Mouse (Mus musculus): ENCODE results near the gene Ubtd2. TPM values are rescaled to one million over a fixed set of nuclear protein-coding genes. Genes with fewer than 3 reads are reported as not detected.

Gene Ubtd2
- polyA plus RNA-seq, 1 experiment from 2014 or later = 81.2 TPM

GRCm38 (mm10) chr11:32560015-32560770 lies 105.0 kb downstream of the Ubtd2 start:
- Histone ChIP-seq H3K9ac (no peak overlapping the region), H3K4me1 (peaks cover 13% of the 10 kb centered on the region), H3K9me3 (no peaks in the 10 kb centered on the region), H3K27me3 (no peaks in the 10 kb centered on the region), H3K27ac (no peak overlapping the region), H3K4me2 (no peak overlapping the region), H3K4me3 (no peak overlapping the region), H3K36me3 (no peaks in the 10 kb centered on the region)
- WGBS = 73% methylated on average over 12 of the region's 12 CpGs
- no peak for ATAC-seq (ENCODE audit: insufficient number of reproducible peaks, insufficient read depth, low FRiP score, low TSS enrichment, low read depth)

- Histone ChIP-seq H3K4me2 (no peak overlapping the region), H3K36me3 (no peaks in the 10 kb centered on the region), H3K9me3 (no peaks in the 10 kb centered on the region), H3K27ac (no peak overlapping the region), H3K4me3 (no peak overlapping the region), H3K9ac (no peak overlapping the region), H3K4me1 (peaks cover 10% of the 10 kb centered on the region), H3K27me3 (no peaks in the 10 kb centered on the region)
- 77% methylated on average over 10 of the region's 10 CpGs for WGBS
- no peak for ATAC-seq (ENCODE audit: insufficient number of reproducible peaks, insufficient read depth, low FRiP score, low TSS enrichment, low read depth)
Measured at GRCm38 (mm10) chr11:32561465-32562355, 106.5 kb downstream of the Ubtd2 start.

GRCm38 (mm10) chr11:32562706-32563105 lies 107.5 kb downstream of the Ubtd2 start:
- H3K4me3 ChIP-seq = no peak overlapping the region
- no peaks in the 10 kb centered on the region for H3K36me3 ChIP-seq
- no peak overlapping the region for H3K4me2 ChIP-seq
- H3K27me3 ChIP-seq = no peaks in the 10 kb centered on the region
- no peak for ATAC-seq (ENCODE audit: insufficient number of reproducible peaks, insufficient read depth, low FRiP score, low TSS enrichment, low read depth)
- H3K9ac ChIP-seq = no peak overlapping the region
- peaks cover 14% of the 10 kb centered on the region for H3K4me1 ChIP-seq
- H3K9me3 ChIP-seq = no peaks in the 10 kb centered on the region
- WGBS = 66% methylated on average over 5 of the region's 5 CpGs
- no peak overlapping the region for H3K27ac ChIP-seq

GRCm38 (mm10) chr11:32563660-32564059 lies 108.5 kb downstream of the Ubtd2 start:
- 41% methylated on average over 3 of the region's 3 CpGs for WGBS
- no peak overlapping the region for H3K4me3 ChIP-seq
- H3K4me2 ChIP-seq = no peak overlapping the region
- no peak for ATAC-seq (ENCODE audit: insufficient number of reproducible peaks, insufficient read depth, low FRiP score, low TSS enrichment, low read depth)
- no peak overlapping the region for H3K9ac ChIP-seq
- H3K27me3 ChIP-seq = no peaks in the 10 kb centered on the region
- H3K4me1 ChIP-seq = peaks cover 14% of the 10 kb centered on the region
- H3K9me3 ChIP-seq = no peaks in the 10 kb centered on the region
- H3K27ac ChIP-seq = no peak overlapping the region
- no peaks in the 10 kb centered on the region for H3K36me3 ChIP-seq

GRCm38 (mm10) chr11:32564629-32565028 lies 109.5 kb downstream of the Ubtd2 start:
- Histone ChIP-seq H3K4me1 (peaks cover 11% of the 10 kb centered on the region), H3K9ac (no peak overlapping the region)
- ATAC-seq (ENCODE audit: insufficient number of reproducible peaks, insufficient read depth, low FRiP score, low TSS enrichment, low read depth) = no peak

DNA sequence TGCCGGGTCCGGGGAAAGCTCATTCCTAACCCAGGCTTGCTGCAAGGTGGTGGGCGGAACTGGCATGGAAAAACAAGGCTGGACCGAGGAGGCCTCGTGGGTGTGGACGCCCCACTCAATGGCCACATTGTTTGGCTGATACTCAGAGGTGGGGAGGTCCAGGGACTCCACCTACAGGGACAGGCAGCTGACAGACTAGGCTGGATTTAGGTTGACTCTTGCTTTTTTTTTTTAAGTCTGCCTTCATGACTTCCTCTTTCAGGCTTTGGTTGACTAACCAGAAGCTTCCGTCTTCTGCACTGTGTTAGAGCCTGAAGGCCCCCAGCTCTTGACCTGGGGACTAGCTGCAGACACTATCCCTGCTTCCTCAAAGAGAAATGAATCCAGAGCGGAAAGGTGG lies 109.9 kb downstream of the Ubtd2 start:
- H3K27ac ChIP-seq = no peak overlapping the region
- no peak overlapping the region for H3K4me3 ChIP-seq
- no peak overlapping the region for H3K9ac ChIP-seq
- no peaks in the 10 kb centered on the region for H3K36me3 ChIP-seq
- WGBS = 37% methylated on average over 8 of the region's 8 CpGs
- no peak for ATAC-seq (ENCODE audit: insufficient number of reproducible peaks, insufficient read depth, low FRiP score, low TSS enrichment, low read depth)
- H3K9me3 ChIP-seq = no peaks in the 10 kb centered on the region
- no peak overlapping the region for H3K4me2 ChIP-seq
- H3K4me1 ChIP-seq = peaks cover 11% of the 10 kb centered on the region
- no peaks in the 10 kb centered on the region for H3K27me3 ChIP-seq

More at GRCm38 (mm10) chr11:32564629-32565028, 109.5 kb downstream of the Ubtd2 start:
- H3K36me3 ChIP-seq = no peaks in the 10 kb centered on the region
- H3K4me2 ChIP-seq = no peak overlapping the region
- no peak overlapping the region for H3K27ac ChIP-seq
- H3K27me3 ChIP-seq = no peaks in the 10 kb centered on the region
- no peak overlapping the region for H3K4me3 ChIP-seq
- H3K9me3 ChIP-seq = no peaks in the 10 kb centered on the region
- 53% methylated on average over 4 of the region's 4 CpGs for WGBS

DNA sequence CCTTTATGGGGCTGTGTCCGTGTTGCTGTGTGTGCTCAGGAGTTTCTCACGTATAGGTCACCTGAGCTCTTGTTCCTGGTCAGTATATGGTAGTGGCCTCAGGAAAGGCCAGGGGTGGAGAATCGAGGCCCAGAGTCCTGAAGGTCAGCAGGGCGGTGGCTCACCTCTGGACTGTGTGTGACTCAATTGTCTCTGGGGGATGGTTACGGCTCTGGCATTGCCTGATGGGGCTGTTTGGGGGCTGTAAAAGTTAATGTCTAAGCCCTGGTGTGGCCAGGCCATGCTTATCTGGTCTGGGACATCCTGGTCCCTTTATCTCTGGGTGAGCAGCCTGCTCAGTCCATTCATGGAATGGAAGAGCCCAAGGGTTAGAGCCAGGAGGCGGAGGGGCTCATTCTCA lies 111.0 kb downstream of the Ubtd2 start:
- 85% methylated on average over 6 of the region's 6 CpGs for WGBS
- H3K27ac ChIP-seq = no peak overlapping the region
- no peaks in the 10 kb centered on the region for H3K36me3 ChIP-seq
- no peak for ATAC-seq (ENCODE audit: insufficient number of reproducible peaks, insufficient read depth, low FRiP score, low TSS enrichment, low read depth)
- H3K9me3 ChIP-seq = no peaks in the 10 kb centered on the region
- peaks cover 11% of the 10 kb centered on the region for H3K4me1 ChIP-seq
- no peak overlapping the region for H3K9ac ChIP-seq
- H3K4me3 ChIP-seq = no peak overlapping the region
- no peaks in the 10 kb centered on the region for H3K27me3 ChIP-seq
- no peak overlapping the region for H3K4me2 ChIP-seq

Other genes starting within 250 kb of the Ubtd2 start
- 64.4 and 69.3 TPM in 2 replicates for gene Snrnp25, start 250.0 kb upstream of the Ubtd2 start, polyA plus RNA-seq (2015; fragmentation: Nextera tagmentation; extraction: Ambion mirVana)
- 55.5 and 55.9 TPM in 2 replicates for gene Rhbdf1, start 233.1 kb upstream of the Ubtd2 start, polyA plus RNA-seq (2015; fragmentation: Nextera tagmentation; extraction: Ambion mirVana)
- gene Mpg, start 228.9 kb upstream of the Ubtd2 start, polyA plus RNA-seq (2015; fragmentation: Nextera tagmentation; extraction: Ambion mirVana) = 42.2 and 44.1 TPM in 2 replicates
- gene Nprl3, start 187.7 kb upstream of the Ubtd2 start, polyA plus RNA-seq (2015; fragmentation: Nextera tagmentation; extraction: Ambion mirVana) = 42.6 and 46.9 TPM in 2 replicates
- 557 and 590 TPM in 2 replicates for gene Hba-x, start 179.0 kb upstream of the Ubtd2 start, polyA plus RNA-seq (2015; fragmentation: Nextera tagmentation; extraction: Ambion mirVana)
- gene Hba-a1, start 171.9 kb upstream of the Ubtd2 start, polyA plus RNA-seq (2015; fragmentation: Nextera tagmentation; extraction: Ambion mirVana) = 3,202 and 4,502 TPM in 2 replicates
- gene Hbq1b, start 168.4 kb upstream of the Ubtd2 start, polyA plus RNA-seq (2015; fragmentation: Nextera tagmentation; extraction: Ambion mirVana) = 1.6 and 3.7 TPM in 2 replicates
- gene Hba-a2, start 158.9 kb upstream of the Ubtd2 start, polyA plus RNA-seq (2015; fragmentation: Nextera tagmentation; extraction: Ambion mirVana) = 7,810 and 10,560 TPM in 2 replicates
- 1.3 and 1.6 TPM in 2 replicates for gene Hbq1a, start 155.3 kb upstream of the Ubtd2 start, polyA plus RNA-seq (2015; fragmentation: Nextera tagmentation; extraction: Ambion mirVana)
- gene Sh3pxd2b, start 107.5 kb upstream of the Ubtd2 start, polyA plus RNA-seq (2015; fragmentation: Nextera tagmentation; extraction: Ambion mirVana) = 29.4 and 30.1 TPM in 2 replicates
- gene Efcab9, start 76.7 kb downstream of the Ubtd2 start, polyA plus RNA-seq (2015; fragmentation: Nextera tagmentation; extraction: Ambion mirVana) = 0.40 TPM in 1 of 2 replicates, not detected in the other
- gene Stk10, start 77.9 kb downstream of the Ubtd2 start, polyA plus RNA-seq (2015; fragmentation: Nextera tagmentation; extraction: Ambion mirVana) = 1.6 and 2.4 TPM in 2 replicates
- gene Fbxw11, start 187.4 kb downstream of the Ubtd2 start, polyA plus RNA-seq (2015; fragmentation: Nextera tagmentation; extraction: Ambion mirVana) = 68.7 and 73.4 TPM in 2 replicates